In genomic region chr11:80315743-80316639, GRCm38 (mm10) we compare ENCODE assay signal across 12 mouse cellular contexts. TPM values are rescaled to one million over a fixed set of nuclear protein-coding genes. Genes with fewer than 3 reads are reported as not detected.
DNase-seq lines count a peak whose midpoint lies in the region; ATAC-seq and TF ChIP-seq lines count a peak whose summit lies in the region.
"Had no signal": no experiment of that assay in that cellular context is flagged by ENCODE, and none has a peak within 500 bp of the region (broad histone marks: within the 10 kb centered on the region; RNA-seq: fewer than 3 reads in every experiment).

No protein-coding gene starts in this region.

- H3K4me1 ChIP-seq in hindbrain, embryonic 15.5 days (replicated peaks): peaks cover 23% of the 10 kb centered on the region
- H3K4me1 ChIP-seq in neural tube, embryonic 12.5 days: peaks cover 62% of the 10 kb centered on the region
- no peaks in the 10 kb centered on the region for H3K4me1 ChIP-seq in heart, adult 2 months (ENCODE audit: control insufficient read depth, insufficient read depth, low read length)
- H3K4me1 ChIP-seq: heart, embryonic 12.5 days had no signal

- intact Hi-C loops in heart, adult 2 months (cut with DNase I): no loop called here

- 0 out of 2 replicates have a peak, but pooled peaks have one; percentile 17 for ATAC-seq in erythroid progenitor cell, adult 5-6 weeks (replicated peaks; ENCODE audit: low FRiP score, poor library complexity, severe bottlenecking)
- ATAC-seq in hindbrain, embryonic 15.5 days (ENCODE audit: low FRiP score, low read depth): peak; percentile 85
- ATAC-seq in neural tube, embryonic 12.5 days (ENCODE audit: low FRiP score, low read depth): peak; percentile 72

- no peak for TF ChIP-seq CTCF in heart, adult 2 months (IDR thresholded peaks at IDR 0.05)

- WGBS in hindbrain, embryonic 15.5 days: 24% methylated on average over 10 of the region's 10 CpGs
- 33% methylated on average over 10 of the region's 10 CpGs for WGBS in neural tube, embryonic 12.5 days
- WGBS in heart, adult 2 months: 68% methylated on average over 10 of the region's 10 CpGs

- H3K9ac ChIP-seq in hindbrain, embryonic 15.5 days: no peak overlapping the region
- no peak overlapping the region for H3K9ac ChIP-seq in neural tube, embryonic 12.5 days
- no peak overlapping the region for H3K9ac ChIP-seq in heart, adult 2 months (ENCODE audit: low read depth, low read length)
- H3K9ac ChIP-seq: heart, embryonic 12.5 days had no signal

- no peaks in the 10 kb centered on the region for H3K9me3 ChIP-seq in hindbrain, embryonic 15.5 days
- no peaks in the 10 kb centered on the region for H3K9me3 ChIP-seq in neural tube, embryonic 12.5 days
- H3K9me3 ChIP-seq: heart, embryonic 12.5 days had no signal

- DNase-seq in embryo, embryonic 10.5 days (ENCODE audit: low spot score): peak; percentile 57
- no peak for DNase-seq in embryo, embryonic 10 days (ENCODE audit: low spot score)
- DNase-seq in heart, adult 2 months: no peak
- DNase-seq in kidney, postnatal 36 days: no peak
- DNase-seq in lung, postnatal 14 days: no peak
- DNase-seq: adrenal gland, adult 8-10 months; layer of hippocampus, adult 9-11 months had no signal

- H3K4me3 ChIP-seq in hindbrain, embryonic 15.5 days: no peak overlapping the region
- no peak overlapping the region for H3K4me3 ChIP-seq in neural tube, embryonic 12.5 days
- no peak overlapping the region for H3K4me3 ChIP-seq in heart, adult 2 months
- H3K4me3 ChIP-seq: heart, embryonic 12.5 days had no signal

- no peak overlapping the region for H3K4me2 ChIP-seq in hindbrain, embryonic 15.5 days
- 0 out of 2 replicates have a peak overlapping the region, but pooled peaks have one; percentile 3 for H3K4me2 ChIP-seq in neural tube, embryonic 12.5 days (replicated peaks)
- H3K4me2 ChIP-seq: heart, embryonic 12.5 days had no signal

- H3K36me3 ChIP-seq in hindbrain, embryonic 15.5 days: no peaks in the 10 kb centered on the region
- H3K36me3 ChIP-seq in neural tube, embryonic 12.5 days: peaks cover 8% of the 10 kb centered on the region; the same call in 1 of the 2 replicates
- H3K36me3 ChIP-seq in heart, adult 2 months (ENCODE audit: control insufficient read depth, insufficient read depth, low read length): no peaks in the 10 kb centered on the region
- H3K36me3 ChIP-seq: heart, embryonic 12.5 days had no signal

- no peak for TF ChIP-seq EP300 in heart, adult 2 months (IDR thresholded peaks at IDR 0.05; ENCODE audit: insufficient read depth, low read depth, low read length)

- no peak for TF ChIP-seq POLR2A in heart, adult 2 months (IDR thresholded peaks at IDR 0.05; ENCODE audit: insufficient read depth, low read depth, low read length)

- peak overlapping the region; percentile 28; the same call in 1 of the 2 replicates for H3K27ac ChIP-seq in hindbrain, embryonic 15.5 days (replicated peaks)
- peak overlapping the region; percentile 51 for H3K27ac ChIP-seq in neural tube, embryonic 12.5 days
- H3K27ac ChIP-seq in heart, adult 2 months: no peak overlapping the region
- H3K27ac ChIP-seq: macrophage had no signal

- no peaks in the 10 kb centered on the region for H3K79me2 ChIP-seq in heart, adult 2 months (replicated peaks; ENCODE audit: control insufficient read depth, insufficient read depth, low read length)

- H3K27me3 ChIP-seq in hindbrain, embryonic 15.5 days: no peaks in the 10 kb centered on the region
- no peaks in the 10 kb centered on the region for H3K27me3 ChIP-seq in neural tube, embryonic 12.5 days (replicated peaks)
- H3K27me3 ChIP-seq in heart, adult 2 months (ENCODE audit: control insufficient read depth, insufficient read depth, low read length): no peaks in the 10 kb centered on the region

RNA-seq across cellular contexts. Expression of gene Rhbdl3, which starts 15.3 kb away (rescaled TPM):
- not detected in 2 replicates for total RNA-seq in erythroid progenitor cell, adult 5-6 weeks (2015; ENCODE audit: low replicate concordance)
- not detected in 2 replicates for total RNA-seq in erythroid progenitor cell, adult 5-6 weeks (2017; ENCODE audit: low replicate concordance)
- 6.9 and 8.1 TPM in 2 replicates for polyA plus RNA-seq in hindbrain, embryonic 15.5 days (2015; fragmentation: Nextera tagmentation; extraction: Ambion mirVana)
- 55.9 and 59.2 TPM in 2 replicates for polyA plus RNA-seq in neural tube, embryonic 12.5 days (2016; fragmentation: Nextera tagmentation; extraction: Ambion mirVana)
- total RNA-seq in heart, adult 2 months (2021): 10 to 100 TPM in 1 of 2 experiments, 1 to 10 TPM in 1; 6.8 to 11.1 TPM
- polyA plus RNA-seq in heart, adult 2 months (2012; rRNA removed): 9.4 and 12.6 TPM in 2 replicates

Comparison
In these comparisons a context has a peak if more than half of its experiments do, and no peak if none do; other contexts are left out.
1. ATAC-seq: peak in every context shown above with its lines; median percentile 85 in hindbrain, embryonic 15.5 days; 72 in neural tube, embryonic 12.5 days; 17 in erythroid progenitor cell, adult 5-6 weeks.